ENCODE assay signal across 19 mouse cellular contexts in genomic region chr1:127788943-127789342, GRCm38 (mm10). TPM values are rescaled to one million over a fixed set of nuclear protein-coding genes. Genes with fewer than 3 reads are reported as not detected.
"Had no signal": no experiment of that assay in that cellular context is flagged by ENCODE, and none has a peak within 500 bp of the region (broad histone marks: within the 10 kb centered on the region; RNA-seq: fewer than 3 reads in every experiment).

No protein-coding gene starts in this region.

- H3K4me3 ChIP-seq: limb, embryonic 15.5 days; liver, embryonic 12.5 days; midbrain, embryonic 10.5 days; neural tube, embryonic 15.5 days had no signal

- DNase-seq: kidney, postnatal 10 days; layer of hippocampus, adult 9-11 months; layer of hippocampus, postnatal 36 days; lung, embryonic 14.5 days; lung, postnatal 10 days; lung, postnatal 4 days; right cerebral cortex, adult 18-20 months; right cerebral cortex, postnatal 25 days; thymus, postnatal 36 days had no signal

- H3K27ac ChIP-seq: limb, embryonic 15.5 days; liver, embryonic 12.5 days; midbrain, embryonic 10.5 days; neural tube, embryonic 15.5 days had no signal

- H3K4me2 ChIP-seq: limb, embryonic 15.5 days; liver, embryonic 12.5 days; lung, embryonic 14.5 days; neural tube, embryonic 15.5 days had no signal

- H3K9me3 ChIP-seq: limb, embryonic 15.5 days; liver, embryonic 12.5 days; midbrain, embryonic 10.5 days; neural tube, embryonic 15.5 days had no signal

- H3K27me3 ChIP-seq: limb, embryonic 15.5 days; liver, embryonic 12.5 days; neural tube, embryonic 15.5 days had no signal

- ATAC-seq: liver, embryonic 12.5 days; midbrain, embryonic 16.5 days had no signal

- H3K9ac ChIP-seq: limb, embryonic 15.5 days; liver, embryonic 12.5 days; lung, embryonic 14.5 days; neural tube, embryonic 15.5 days had no signal

RNA-seq across cellular contexts. Expression of gene Acmsd, which starts 59.7 kb away (rescaled TPM):
- total RNA-seq: layer of hippocampus, postnatal 36 days; left cerebral cortex, adult 8-10 months; left cerebral cortex, postnatal 25 days had no signal
- polyA plus RNA-seq: large intestine, adult 2 months; midbrain, embryonic 16.5 days; neural tube, embryonic 15.5 days; small intestine, adult 2 months; thymus, postnatal 0 days had no signal
